Mouse (Mus musculus) small intestine, adult 2 months (tissue): ENCODE measurements around the gene Man1a2. TPM values are rescaled to one million over a fixed set of nuclear protein-coding genes. Genes with fewer than 3 reads are reported as not detected.
A peak's percentile ranks its signal among the peaks of the same experiment; 100 is the strongest.

Experiments used
- H3K27ac ChIP-seq: fragments of 200-500 bp; 2 replicates; pipeline ENCODE4 v1.5.1; 2012; ENCODE audit warnings: low read depth, low read length, control low read depth, inconsistent platforms; ENCODE audit not compliant: insufficient read depth
- H3K27me3 ChIP-seq: fragments of 200-500 bp; 2 replicates; pipeline ENCODE4 v1.6.1; 2012; ENCODE audit warnings: mild to moderate bottlenecking, moderate library complexity, low read length, inconsistent platforms; ENCODE audit not compliant: control insufficient read depth, insufficient read depth
- H3K36me3 ChIP-seq: fragments of 200-500 bp; 2 replicates; pipeline ENCODE4 v1.6.1; 2012; ENCODE audit warnings: mild to moderate bottlenecking, low read length, control low read depth, inconsistent platforms; ENCODE audit not compliant: control insufficient read depth, insufficient read depth
- H3K4me1 ChIP-seq: fragments of 200-500 bp; 2 replicates; pipeline ENCODE4 v1.6.1; 2012; ENCODE audit warnings: low read length, inconsistent platforms, mixed read lengths; ENCODE audit not compliant: control insufficient read depth, insufficient read depth, insufficient read length
- H3K4me3 ChIP-seq: fragments of 200-500 bp; 2 replicates; pipeline ENCODE4 v1.5.1; 2012; ENCODE audit warnings: low read depth, mild to moderate bottlenecking, control low read depth, inconsistent platforms, low read length, moderate library complexity
- CTCF ChIP-seq: fragments of 200-500 bp; IDR thresholded peaks from 2 replicates; pipeline ENCODE4 v1.5.1; 2012; ENCODE audit warnings: low read depth, mild to moderate bottlenecking, control low read depth, inconsistent platforms, low read length, moderate library complexity, mixed read lengths; ENCODE audit not compliant: insufficient replicate concordance, insufficient read length; ENCODE audit errors: extremely low read depth
- POLR2A ChIP-seq: fragments of 200-500 bp; IDR thresholded peaks from 2 replicates; pipeline ENCODE4 v1.6.1; 2012; ENCODE audit warnings: low read depth, mild to moderate bottlenecking, control low read depth, inconsistent platforms, low read length, moderate library complexity
- WGBS: fragments of 180-500 bp; shearing (Covaris S2); methylation state at CpG from one replicate; pipeline ENCODE4 v1.1.7; 2018; 5-methylcytosine and 5-hydroxymethylcytosine counted together
- polyA plus RNA-seq: library from polyadenylated mRNA; depleted of rRNA; stranded (reverse); fragments of >200 nt; gene quantifications from 2 replicates; pipeline ENCODE4 v1.2.3, GENCODE M21; 2012

The Man1a2 gene
- polyA plus RNA-seq, 1 experiment = 31.1 TPM

DNA sequence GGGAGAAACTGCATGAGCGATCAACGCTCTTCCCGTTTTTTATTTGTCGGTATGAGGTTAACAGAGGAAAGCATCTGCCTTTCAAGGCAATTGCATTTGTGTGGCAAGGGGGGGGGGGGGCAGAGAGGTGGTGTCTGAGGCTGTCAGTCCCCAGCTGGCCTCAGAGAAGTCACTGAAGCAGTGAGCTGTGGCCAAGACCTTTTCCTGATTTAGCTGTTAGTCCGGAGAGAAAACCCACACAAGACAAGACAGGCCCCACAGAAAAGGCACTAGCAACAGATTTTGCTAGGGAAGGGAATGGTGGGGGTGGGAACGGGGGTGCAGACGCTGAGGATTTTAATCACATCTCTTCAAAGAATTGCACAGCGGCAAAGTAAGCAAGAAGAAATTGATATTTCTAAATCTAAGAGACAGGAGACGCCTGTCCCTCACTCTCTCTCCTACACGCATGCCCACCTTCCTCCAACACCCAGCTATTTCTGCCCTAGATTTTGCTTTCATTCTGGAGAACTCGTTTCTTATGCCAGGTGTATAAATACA lies 19.9 kb upstream of the Man1a2 start:
- H3K27me3 ChIP-seq = no peaks in the 10 kb centered on the region
- H3K4me1 ChIP-seq = peaks cover 7% of the 10 kb centered on the region
- H3K4me3 ChIP-seq = no peak overlapping the region
- H3K36me3 ChIP-seq = no peaks in the 10 kb centered on the region
- 76% methylated on average over 11 of the region's 11 CpGs for WGBS
- TF ChIP-seq POLR2A (no peak), CTCF (no peak)
- H3K27ac ChIP-seq = no peak overlapping the region

DNA sequence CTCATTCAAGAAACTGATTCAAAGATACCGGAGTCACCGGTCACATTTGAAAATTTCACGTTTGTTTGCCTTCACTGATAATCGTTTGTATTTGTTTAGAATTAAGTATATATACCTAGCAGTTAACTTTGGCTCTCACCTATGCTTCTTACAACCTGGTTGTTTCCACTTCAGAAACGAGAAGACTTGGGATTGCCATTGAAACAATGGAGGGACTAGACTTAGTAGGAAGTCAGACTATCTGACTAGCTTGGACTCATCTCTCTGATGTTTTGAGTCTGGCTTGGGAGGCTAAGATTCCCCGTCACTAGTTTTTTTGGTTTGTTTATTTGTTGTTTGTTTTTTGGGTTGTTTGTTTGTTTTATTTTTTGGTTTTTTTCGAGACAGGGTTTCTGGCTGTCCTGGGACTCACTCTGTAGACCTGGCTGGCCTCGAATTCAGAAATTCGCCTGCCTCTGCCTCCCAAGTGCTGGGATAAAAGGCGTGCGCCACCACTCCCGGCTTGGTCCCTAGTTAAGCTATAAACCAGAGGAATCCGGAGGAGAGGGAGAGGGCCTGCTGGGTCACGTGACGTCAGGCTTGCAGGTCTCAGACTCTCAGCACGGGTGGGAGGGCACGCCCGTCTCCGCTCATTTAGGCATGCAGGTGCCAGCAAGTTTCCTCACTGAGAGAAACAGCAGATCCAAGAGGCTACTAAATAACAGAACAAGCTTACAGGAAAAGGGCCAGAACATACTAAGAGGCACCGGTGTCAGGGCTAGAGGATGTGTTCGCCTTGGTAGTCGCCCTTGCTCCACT lies 18.7 kb upstream of the Man1a2 start:
- no peaks in the 10 kb centered on the region for H3K36me3 ChIP-seq
- H3K27me3 ChIP-seq = no peaks in the 10 kb centered on the region
- WGBS = 37% methylated on average over 22 of the region's 22 CpGs
- peaks cover 7% of the 10 kb centered on the region for H3K4me1 ChIP-seq
- no peak overlapping the region for H3K4me3 ChIP-seq
- no peak overlapping the region for H3K27ac ChIP-seq
- no peak for TF ChIP-seq POLR2A

DNA sequence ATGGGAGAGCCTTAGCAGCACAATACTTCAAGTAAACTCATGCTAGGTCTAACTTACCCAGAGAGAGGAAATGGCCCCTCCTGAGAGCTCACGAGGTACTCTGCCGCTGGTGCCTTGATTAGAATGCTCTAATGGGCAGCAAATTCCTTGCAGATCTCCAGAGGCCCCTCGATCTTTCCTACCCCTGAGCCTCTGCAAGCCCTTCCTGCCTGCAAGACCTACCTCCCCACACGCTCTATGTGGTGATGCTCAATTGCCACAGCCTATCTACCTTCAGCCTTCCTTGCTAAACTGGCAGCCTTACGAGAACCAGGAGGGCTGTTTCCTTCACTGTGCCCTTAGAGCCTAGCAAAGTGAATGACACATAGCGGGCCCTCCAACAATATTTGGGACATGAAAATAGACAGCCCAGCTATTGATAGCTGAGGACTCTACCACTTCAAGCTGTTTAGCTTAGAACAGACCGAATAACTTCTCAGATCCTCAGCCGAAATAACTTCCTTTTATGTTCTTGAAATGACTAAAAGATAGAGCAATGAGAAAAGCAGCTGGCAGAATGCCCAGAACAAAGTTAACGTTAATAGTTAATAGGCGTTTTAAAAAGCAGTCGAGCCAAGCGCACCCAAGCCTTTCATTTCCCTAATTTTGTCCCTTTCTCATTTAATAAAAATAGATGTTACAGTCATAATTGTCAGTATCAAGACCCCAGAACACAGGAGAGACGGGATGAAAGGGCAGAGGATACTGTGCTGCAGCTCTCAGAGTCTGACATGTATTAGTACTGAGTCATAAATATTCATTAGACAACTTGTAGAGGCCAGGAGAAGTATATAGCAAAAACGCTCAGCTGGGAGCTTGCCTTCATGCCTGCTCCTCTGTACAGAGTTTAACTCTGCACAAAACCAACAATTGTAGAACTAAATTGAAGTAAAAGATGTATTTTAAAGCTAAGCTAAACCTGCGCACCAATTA lies 17.9 kb upstream of the Man1a2 start:
- Histone ChIP-seq H3K27ac (peak overlapping the region; percentile 53; the same call in 1 of the 2 replicates), H3K4me3 (no peak overlapping the region)
- 9% methylated on average over 15 of the region's 15 CpGs for WGBS

DNA sequence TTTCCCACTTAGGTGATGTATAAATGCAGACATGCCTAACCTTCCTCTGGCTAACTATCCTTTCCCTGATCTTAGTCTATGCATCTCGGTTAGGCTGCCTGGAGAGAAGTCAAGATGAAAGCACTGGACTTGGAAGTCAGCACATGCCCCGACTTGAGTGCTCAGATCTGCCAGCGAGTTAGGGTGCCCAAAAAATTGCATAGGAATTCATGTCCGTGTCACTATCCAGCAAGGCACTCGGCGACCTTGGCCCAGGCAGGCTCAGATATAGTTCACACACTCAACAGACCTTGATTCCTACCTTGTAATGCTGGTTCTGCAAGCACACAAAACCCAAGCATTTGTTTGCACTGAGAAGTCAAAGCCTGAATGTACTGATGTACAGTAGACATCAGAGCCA lies 3.4 kb upstream of the Man1a2 start:
- 85% methylated on average over 6 of the region's 6 CpGs for WGBS
- H3K27ac ChIP-seq = no peak overlapping the region
- no peak overlapping the region for H3K4me3 ChIP-seq
- no peaks in the 10 kb centered on the region for H3K36me3 ChIP-seq
- TF ChIP-seq CTCF = no peak
- TF ChIP-seq POLR2A = no peak
- H3K4me1 ChIP-seq = no peaks in the 10 kb centered on the region
- no peaks in the 10 kb centered on the region for H3K27me3 ChIP-seq

More for the DNA sequence above, 17.9 kb upstream of the Man1a2 start:
- Histone ChIP-seq H3K27me3 (no peaks in the 10 kb centered on the region), H3K4me1 (peaks cover 7% of the 10 kb centered on the region), H3K36me3 (no peaks in the 10 kb centered on the region)
- no peak for TF ChIP-seq CTCF

DNA sequence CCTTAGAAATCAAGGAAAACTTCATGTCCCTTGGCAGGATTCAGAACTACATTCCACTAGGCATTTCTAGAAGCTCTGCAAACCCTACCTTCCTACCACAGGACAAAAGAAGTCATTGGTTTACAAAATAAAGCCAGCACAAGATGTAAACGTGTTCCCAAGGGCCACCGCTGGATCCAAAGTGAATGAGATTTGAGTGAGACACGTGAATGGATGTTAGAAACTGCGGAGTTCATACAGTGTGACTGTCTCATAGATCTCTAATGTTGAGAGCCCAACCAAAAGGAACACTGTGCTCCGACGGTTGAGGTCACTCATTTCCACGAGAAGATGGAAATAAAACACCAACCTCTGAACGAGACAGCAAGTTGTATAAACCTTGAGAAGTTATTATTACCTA lies 1.5 kb upstream of the Man1a2 start:
- Histone ChIP-seq H3K4me1 (peaks cover 5% of the 10 kb centered on the region; the same call in 1 of the 2 replicates), H3K27me3 (no peaks in the 10 kb centered on the region), H3K36me3 (no peaks in the 10 kb centered on the region), H3K27ac (no peak overlapping the region), H3K4me3 (no peak overlapping the region)
- no peak for TF ChIP-seq POLR2A
- TF ChIP-seq CTCF = no peak
- 95% methylated on average over 8 of the region's 8 CpGs for WGBS

DNA sequence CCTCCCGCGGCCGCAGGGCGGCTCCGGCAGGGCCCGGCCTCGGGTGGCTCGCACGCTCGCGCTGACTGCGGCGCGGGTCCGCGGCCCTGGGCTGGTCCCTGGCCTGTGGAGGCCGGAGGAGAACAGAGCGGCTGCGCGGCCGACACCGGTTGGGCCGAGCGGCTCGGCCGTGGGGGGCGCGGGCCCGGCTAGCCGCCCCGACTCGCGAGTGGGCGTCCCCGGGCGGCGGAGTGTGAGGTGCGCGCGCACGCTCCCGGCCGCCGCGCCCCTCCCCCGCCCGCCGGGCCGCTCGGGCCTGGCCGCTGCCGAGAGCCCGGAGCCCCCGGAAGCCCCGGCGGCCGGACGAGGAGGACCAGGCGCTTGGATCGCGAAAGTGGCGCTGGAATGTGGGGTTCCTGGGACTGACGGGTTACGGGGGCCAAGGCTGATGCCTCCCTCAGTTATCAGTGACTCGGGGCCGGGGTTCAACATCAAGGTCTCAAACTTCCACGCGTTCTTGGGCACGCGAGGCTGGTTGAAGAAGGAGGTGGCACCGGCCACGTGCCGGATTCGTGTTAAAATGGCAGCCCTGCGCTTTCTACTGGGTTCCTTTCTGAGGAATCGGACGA lies 564 bp upstream of the Man1a2 start:
- no peaks in the 10 kb centered on the region for H3K36me3 ChIP-seq
- H3K4me1 ChIP-seq = peaks cover 9% of the 10 kb centered on the region; the same call in 1 of the 2 replicates
- TF ChIP-seq POLR2A (no peak), CTCF (no peak)
- WGBS = 2% methylated on average over 59 of the region's 77 CpGs
- peak overlapping the region; percentile 82 for H3K27ac ChIP-seq
- no peaks in the 10 kb centered on the region for H3K27me3 ChIP-seq
- peak overlapping the region; percentile 79 for H3K4me3 ChIP-seq
